Mouse (Mus musculus) right cerebral cortex, postnatal 14 days (tissue): ENCODE measurements at regions not wholly inside any gene's neighbourhood (a gene's known extent, or its start where the extent isn't known, plus 50 kb on each side); places are given as distances from the start of the nearest gene placed in this dataset.

Experiments
- DNase-seq: peaks from one replicate; pipeline ENCODE4 v3.0.0; 2022

DNA sequence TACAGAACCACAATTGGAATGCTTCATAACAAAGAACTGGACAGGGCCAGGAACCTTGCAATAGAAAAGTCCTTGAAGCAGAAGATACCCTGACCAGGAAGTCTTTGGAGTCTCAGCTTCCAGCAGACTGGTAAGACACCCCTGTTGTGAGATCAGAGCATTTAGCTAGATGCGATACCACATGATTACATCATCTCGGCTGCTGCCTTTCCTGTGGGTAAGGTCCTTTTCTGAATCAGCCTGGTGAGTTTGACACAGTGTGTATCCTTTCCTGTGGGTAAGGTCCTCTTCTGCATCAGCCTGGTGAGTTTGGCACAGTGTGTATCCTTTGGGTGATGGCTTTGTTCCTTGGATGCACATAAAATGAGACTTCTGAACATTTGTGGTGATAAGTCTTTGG, 317.6 kb downstream of the Bcl11a start:
- no peak for DNase-seq

DNA sequence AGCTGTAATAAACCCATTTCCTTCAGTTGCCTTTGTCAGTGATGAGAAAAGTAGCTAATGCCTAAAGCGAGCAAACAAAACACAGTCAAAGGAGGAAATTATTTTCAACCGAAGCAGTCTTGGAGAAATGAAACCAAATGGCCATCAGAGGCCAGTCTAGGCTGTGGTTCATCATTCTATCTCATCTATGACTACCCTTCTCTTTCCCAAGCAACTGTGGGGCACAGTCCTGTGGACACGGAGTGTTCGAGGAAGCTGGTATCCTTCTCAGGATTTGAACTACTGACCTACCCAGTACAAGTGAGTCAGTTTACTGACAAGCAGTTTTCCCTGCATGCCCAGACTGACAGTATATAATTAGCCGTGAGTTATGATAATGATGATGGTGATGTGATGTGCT, 319.1 kb downstream of the Bcl11a start:
- no peak for DNase-seq

DNA sequence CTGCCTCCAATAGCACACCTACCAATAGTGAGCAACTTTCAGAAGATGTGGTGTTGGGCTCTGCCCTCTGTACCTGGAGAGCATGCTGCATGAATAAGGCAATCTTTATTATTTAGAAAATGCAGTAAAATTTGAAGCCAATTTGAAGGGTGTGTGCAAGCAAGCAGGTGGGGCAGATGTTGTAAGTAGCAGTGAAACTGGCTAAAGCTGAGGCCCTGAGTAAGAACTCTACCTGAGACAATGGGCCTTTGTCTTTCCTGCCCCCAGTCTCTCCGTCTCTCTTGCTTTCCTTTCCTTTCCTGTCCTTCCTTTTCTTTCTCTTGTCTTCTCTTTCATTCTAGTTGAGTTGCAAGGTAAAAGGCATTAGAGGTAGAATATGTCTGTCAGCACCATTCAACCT, 319.9 kb downstream of the Bcl11a start:
- DNase-seq, result no peak

DNA sequence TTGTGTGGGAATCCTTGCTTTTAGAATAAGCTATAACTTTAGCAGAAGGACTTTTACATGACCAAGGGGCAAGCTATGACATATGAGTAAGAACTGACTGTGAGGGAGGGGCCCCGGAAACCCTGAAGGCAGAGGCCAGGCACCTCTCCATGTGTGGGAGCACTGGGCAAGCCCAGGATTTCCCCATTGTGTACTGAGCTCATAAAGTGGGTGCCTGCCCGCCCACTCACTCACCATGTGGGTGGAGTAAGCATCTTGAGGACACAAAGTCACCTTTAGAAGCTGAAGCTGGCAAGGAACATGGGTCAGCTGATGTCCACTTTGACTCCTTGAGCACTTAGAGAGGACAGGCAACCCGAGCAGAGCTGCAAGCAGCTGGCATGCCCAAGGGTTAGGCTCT, 323.3 kb downstream of the Bcl11a start:
- no peak for DNase-seq

DNA sequence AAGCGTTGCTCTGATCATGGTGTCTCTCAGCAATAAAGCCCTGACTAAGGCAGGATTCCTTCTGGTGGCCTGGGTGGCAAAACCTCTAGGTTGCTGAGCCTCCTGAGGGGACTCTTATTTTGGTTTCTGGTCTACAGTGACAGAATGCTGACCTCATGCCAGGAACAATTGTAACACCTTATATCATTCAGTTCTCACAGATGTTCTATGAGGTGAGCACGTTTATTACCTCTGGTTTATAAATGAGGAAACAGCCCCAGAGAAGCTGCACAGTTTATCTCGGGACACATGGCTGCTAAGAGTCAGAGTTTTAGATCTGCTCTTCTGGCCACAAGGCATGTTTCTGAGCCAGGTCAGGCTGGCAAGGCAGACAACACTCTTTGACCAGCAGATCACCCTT, 324.3 kb downstream of the Bcl11a start:
- no peak for DNase-seq

DNA sequence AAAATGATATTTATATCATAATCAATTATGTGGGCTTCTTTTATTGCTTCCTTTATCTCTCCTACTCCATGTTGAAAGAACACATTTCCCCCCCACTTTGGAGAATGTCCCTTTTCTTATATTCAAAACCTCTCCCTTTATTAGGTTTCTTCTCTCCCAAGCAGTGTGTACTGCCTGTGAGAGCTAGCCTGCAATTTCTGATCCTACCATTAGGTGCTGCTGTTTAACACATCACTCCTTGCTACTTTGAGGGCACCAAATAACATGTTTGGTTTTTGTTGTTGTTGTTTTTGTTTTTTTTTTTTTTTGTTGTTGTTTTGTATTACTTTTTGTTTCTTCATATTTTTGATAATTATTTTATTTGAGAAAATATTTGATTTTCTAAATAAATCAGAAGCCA, 336.9 kb downstream of the Bcl11a start:
- DNase-seq, result no peak

DNA sequence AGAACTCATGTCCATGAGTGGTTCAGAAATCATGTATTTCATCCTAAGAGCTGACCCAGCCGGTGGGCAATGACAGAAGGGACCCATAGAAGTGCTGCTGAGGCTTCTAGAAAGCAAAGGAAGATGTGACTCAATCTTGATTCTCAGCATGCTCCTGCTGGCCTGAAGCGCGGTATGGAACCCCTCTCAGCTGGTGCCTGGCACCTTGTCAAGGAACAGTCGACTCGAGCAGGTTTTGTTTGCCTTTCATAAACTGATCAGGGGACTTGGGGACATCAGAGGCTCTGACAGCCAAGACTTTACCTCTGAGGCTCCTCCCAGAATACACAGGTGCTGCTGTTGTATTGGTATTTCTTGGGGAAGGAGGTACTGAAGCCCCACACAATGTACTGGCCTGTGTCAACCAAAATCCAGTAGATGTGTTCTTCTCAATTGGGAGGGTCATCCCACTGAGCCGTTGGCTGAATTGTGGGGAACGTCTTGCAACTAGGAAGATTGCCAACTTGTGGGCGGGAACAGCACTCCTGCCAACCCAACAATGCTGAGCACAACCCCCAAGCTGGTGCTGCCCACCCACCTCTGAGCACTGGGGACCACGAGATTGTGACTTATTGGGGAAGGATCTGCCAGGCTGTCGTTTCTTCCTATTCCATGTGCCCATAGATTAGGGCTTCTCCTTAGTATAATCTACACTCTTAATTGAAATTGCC, 344.4 kb downstream of the Bcl11a start:
- no peak for DNase-seq

DNA sequence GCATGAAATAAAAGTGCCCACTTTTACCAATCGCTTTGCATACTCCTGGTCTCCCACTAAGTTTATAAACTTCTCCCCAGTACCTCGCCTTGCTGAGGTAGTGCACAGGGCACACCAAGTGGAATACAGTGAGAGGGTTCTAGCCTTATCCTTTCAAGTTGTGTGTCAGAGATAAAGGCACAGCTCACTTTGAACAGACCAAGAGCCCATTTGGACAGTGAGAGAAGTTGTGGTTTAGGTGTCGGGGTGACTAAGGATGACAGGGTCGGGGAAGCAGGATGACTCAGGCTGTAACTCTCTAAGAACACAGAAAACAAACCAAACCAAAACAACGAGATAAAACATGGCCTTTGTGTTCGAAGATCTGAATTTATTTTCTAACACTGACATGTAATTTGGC, 345.4 kb downstream of the Bcl11a start:
- no peak for DNase-seq

DNA sequence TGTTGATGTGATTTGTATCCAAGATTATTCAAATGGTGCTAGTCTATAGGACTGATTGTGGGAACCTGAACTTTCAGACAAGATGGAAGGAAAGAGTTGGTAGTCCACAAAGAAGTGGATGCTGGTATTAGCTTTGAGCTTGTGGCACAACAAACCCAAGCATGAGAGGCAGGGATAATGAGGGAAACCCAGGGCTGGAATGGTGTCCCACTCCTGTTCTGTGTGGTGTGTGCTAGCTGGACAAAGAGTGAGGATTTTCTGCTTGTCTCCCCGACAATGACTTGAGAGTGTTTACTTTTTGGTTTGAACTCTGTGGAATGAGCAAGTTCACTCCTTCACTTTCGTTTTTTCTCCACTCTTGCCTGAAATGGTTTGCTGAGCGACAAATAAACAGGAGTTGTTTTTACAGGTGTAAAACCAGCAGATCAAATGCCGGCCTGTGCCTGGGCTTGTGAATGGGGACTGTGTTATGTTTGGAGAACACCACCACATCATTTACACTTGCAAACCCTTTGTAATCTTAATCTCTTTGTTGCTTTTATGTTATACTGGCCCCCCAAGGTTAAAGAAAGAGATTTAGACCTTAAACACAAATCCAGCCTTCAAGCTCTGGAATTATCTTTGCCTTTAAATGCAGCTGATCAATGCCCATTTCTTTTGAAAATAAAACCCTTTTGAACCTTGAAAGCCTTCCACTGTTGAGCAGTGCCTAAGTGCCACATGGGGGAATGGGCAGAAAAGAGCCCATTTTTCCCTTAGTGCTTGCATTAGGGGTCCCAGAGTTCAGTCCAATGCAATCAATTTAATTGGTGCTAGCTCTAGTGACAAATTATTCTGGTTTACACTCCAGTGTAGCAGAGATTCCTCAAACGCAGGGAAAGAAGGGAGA, 349.4 kb downstream of the Bcl11a start:
- DNase-seq, result no peak

DNA sequence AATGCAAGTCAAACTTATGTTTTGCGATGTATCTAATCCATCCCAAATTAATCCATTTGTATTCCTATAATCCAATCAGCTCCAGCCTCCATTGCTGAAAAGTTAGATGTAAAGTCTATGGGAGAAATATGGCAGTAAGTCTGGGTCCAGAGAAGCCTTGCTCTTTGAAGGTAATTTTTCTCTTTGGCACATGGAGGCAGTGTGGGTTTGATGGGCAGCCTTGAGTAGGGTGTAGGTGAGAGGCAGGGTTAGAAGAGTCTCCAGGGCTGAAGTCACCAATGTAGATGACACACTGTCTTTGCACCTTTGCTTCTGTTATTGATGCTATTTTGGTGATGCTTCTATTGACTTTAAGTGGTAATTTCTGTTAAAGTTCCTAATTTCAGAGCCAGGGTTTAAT, 370.8 kb downstream of the Bcl11a start:
- DNase-seq, result no peak

DNA sequence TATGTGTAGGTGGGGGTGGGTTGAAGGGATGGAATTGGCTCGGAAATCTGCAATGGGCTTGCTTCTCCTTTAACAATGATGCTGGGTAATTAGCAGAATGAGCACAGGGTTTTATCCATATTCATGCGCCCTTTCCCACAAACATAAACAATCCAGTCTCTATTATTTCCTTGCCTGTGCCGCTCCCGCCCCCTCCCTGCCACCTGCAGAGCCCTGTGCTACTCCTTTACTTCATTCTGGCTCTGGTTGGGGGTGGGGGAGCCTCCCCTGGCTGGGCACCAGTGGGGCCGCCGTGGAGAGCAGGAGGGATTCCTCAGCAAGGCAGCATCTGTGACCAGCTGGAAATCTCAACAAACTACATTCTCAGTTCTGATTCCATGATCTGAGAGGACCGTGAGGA, 374.4 kb downstream of the Bcl11a start:
- no peak for DNase-seq

DNA sequence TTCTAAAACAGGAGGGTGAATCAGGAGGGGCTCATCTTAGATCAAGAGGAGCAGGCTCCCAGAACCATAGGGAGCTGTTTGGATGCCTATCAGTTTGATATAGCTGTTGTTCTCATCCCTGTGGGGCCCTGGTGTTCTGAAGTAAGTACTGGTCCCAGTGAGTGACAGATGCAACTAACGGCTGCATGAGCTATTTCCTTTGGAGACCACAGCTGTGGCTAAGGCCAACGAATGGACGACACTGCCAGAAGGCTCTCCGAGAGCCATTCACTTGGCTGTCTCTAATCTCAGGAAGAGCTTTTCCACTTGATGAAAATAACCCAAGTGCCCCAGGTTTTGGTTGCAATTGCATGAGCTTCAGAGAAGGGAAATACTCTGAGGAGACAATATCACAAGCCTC, 386.8 kb downstream of the Bcl11a start:
- no peak for DNase-seq

DNA sequence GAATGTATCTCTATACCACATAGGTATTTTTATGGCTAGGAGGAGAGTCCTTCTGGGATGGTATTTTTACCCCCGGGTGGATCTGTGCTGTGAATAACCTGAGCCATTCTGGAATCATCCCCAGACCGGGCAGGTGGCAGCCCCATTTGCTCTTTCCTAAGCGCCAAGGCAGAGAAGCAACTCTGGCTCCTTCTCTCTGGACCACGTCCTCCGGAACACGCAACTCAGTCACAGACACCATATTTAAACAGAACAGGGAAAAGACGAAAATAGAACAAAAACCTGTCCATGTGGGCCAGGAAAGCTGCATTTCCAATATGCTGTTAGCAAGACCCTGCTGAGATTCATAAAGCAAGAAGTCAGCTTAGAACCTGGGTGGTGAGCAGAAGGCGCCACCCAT, 389.6 kb downstream of the Bcl11a start:
- peak; percentile 20 for DNase-seq

DNA sequence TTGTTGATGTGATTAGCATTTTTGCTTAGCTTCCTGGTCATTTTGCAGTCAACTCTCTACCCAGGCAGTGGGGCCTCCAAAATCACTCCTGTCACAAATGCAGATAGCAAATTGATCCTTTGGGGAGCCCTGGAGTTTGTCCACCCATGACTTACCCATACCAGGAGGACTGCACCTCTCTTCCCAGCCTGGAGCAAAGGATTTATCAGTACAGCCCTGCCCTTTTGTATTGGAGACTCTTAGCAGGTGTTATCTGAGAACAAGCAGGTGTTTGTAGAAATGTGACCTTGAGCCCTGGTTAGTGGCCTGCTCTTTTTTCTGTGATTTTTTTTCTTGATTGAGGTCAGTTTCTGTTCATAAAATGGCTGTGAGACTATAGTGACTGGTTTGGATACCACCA, 392.6 kb downstream of the Bcl11a start:
- DNase-seq, result no peak

DNA sequence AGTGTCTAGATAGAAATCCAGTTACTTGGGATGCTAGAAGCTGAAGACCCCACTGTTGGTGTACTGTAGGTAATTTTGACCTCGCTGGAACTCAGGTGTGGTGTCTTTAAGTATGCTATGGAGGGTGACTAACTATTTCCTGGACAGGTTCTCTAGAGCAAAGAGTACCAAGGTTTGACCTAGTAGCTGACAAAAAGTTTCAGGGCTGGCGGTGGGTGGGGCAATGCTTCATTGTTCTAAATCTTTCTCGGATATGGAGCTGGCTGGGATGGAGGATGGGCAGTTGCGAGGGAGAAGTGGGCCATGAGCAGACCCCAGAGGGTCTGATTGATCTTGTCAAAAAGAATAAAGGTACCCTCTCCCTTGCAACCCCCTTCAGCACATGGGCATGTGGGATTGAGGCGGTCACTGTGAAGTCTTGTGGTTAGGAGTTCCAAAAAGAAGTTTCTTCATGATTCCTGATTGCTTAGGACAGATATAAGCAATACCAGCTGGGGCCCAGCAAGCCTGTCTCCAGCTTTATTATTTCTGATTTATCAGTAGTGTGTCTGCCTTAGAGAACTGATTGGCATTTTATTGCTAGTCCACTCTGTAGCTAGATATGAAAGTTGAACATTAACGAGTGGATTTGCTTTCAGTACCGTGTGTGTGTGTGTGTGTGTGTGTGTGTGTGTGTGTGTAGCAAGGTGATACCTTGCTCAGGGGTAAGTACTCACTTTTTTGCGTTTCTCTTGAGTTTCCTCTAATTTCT, 394.9 kb downstream of the Bcl11a start:
- no peak for DNase-seq

DNA sequence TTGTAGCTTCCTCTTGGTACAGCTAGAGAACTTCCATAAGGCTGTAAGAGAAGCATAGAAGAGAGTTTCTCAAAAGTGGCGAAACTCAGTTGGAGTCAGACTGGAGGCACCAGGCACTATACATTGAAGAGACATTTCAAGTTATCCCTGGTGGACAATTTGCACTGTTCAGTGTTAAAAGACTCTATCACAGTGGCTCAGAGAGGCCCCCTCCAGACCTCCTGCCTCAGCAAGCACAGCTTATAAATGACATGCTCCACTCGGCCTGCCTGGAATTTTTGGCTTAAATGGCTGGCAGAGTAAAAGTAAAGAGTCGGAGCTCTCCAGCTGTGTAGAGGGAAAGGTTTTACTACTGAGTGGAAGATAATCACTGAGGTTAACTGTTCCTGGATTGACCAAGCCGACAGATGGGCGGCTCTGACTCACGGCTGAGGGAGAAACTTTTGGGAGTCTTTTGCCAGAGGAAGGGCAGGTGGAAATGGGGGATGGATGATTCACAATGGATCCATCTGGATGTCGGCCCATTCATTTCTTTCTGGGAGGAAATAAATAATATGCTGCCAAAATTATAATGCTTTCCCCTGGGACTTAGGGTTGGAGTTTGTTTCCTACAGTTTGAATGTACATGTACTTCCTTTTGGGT, 395.6 kb downstream of the Bcl11a start:
- DNase-seq, result no peak

DNA sequence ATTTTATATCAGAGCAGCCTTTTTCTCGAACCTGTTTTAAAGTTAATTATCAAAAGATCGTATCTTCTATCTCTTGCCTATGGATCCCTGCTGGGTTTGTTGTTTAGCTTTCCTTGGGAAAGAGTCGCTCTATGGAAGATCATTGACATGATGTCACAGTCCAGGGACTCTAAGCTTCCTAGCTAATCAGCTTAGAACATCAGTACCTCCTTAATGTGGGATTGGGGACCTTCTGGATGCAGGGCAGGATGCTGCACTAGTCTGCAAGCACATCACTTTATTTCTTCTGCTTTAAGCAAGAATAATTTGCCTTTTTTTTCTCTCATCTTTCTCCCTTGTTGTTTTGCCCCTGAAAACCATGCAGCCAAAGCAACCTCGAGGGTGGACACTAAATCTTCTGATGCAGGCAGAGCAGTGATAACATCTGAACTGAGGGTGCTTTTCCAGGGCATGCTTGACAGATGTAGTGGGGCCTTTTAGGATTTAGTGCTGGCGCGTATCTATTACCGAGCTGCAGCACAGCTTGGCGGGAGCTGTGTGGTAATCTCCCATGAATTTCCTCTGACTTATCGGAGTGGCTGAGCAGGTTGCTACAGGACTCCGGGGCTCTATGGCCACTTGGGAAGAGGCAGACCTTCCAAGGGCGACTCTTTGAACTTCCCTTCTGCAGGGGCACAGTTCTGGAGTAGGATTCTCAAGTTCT, 425.0 kb downstream of the Bcl11a start:
- no peak for DNase-seq

DNA sequence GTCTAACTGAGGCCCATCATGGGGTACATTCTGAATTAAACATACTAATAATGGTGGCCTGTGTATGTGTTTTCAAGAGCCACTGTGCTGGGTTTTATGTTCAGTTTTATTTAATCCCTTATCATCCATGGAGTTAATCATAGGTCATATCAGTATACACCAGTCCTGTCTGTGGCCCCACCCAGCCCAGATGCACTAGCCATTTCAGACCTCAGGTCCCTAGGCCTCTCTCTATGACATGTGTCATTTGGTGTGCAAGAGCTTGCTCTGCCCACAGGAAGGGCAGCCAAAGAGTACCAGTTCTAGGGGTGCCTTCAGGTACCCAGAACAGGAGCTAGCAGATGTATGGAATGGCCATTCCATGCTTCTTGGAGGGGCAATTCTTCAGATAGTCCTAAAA, 437.7 kb downstream of the Bcl11a start:
- DNase-seq, result no peak

DNA sequence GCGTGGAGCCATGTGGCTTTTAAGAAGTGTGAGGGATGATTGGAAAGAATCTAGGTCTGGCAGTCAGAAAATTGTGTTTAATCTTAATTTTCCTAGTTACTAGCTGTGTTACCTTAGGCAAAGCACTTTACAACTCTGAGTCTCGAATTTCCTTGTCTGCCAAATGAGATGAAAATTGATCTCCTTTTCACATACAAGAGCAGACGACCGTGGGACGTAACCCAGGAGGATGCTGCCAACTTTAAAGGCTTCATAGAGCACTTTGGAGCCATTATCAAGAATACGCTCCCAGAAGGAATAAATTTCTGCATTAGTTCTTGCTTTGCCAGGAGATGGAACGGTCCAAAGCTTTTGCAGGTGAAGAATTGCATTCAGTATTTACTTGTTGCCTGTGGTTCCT, 457.6 kb downstream of the Bcl11a start:
- no peak for DNase-seq

DNA sequence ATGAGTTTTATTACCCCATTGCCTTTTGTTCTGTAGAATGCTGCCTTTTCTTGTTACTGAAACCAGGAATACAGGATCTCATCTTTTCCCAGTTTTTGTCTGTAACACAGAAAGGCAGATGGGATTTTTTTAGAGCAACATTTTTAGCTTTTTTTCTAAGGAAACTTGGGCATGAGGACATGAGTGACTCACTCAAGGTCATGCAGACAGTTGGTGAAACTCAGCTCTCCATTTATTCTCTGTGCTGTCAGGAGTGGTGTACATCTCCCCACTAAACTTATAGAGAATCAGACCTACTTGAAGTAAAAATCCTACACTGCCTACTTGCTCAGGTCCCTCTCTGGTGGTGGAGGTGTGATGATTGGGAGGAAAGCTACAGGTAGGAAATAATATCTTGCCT, 459.9 kb downstream of the Bcl11a start:
- DNase-seq, result no peak

DNA sequence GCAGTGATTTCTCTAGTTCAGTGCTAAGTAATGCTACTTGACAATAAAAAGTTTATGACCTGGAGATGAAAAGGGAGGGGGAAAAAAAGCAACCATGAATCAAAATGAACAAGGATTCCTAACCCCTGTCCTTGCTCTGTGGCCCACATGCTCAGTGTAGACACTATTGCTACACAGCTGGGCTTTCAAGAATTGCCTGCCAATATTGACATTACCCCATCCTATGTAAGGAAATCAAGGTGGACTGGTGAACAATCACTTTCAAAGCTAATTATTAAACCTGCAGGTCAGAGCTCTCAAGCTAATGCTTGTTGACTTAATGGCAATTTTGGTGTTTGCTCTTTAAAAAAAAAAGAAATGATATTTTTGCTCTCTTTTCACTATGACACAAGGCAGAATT, 491.8 kb downstream of the Bcl11a start:
- DNase-seq, result no peak

DNA sequence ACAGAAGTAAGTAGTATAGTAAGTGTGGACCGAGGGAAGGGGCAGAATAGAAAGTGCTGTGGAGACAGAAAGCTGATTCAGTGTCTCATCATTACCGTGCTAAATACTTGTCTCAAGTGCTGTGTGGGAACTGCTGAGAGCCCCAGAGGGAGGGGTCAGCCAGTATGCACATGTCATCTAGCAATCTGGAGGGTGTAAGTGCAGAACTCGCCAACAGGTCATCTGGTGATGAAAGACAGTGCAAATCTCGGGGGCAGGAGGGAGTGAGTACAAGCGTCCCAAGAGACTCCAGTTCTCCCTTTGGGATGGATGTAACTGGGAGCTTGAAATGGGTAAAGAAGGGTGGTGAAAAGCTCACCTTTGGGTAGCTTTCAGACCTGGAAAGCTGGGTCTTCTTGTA, 535.7 kb downstream of the Bcl11a start:
- no peak for DNase-seq

DNA sequence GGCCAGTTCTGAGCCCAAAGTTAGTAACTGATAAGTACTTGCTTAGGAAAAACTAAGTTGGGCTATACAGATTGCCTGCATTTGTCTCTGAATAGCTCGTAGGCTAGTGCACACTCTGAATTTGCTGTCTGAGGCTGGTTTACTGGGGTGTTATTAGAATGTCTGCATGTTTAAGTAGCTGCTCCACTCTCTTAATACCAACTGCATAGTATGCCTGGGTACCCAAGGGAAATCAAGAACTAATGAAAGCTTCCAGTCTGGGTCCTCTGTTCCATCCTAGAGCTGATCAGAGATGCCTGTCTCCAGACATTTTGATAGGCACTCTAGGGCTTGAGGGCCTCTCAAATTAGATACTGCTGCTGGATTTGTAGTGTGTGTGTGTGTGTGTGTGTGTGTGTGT, 537.6 kb downstream of the Bcl11a start:
- DNase-seq, result no peak
